Mouse (Mus musculus): ENCODE measurements at regions not wholly inside any gene's neighbourhood (a gene's known extent, or its start where the extent isn't known, plus 50 kb on each side); places are given as distances from the start of the nearest gene placed in this dataset.
A peak's percentile ranks its signal among the peaks of the same experiment; 100 is the strongest.

GRCm38 (mm10) chr14:9089625-9090326 lies 423.7 kb upstream of the 4930452B06Rik start:
- Histone ChIP-seq H3K4me1 (ENCODE audit: control insufficient read depth, insufficient read depth) (no peaks in the 10 kb centered on the region), H3K27ac (ENCODE audit: low read depth) (no peak overlapping the region), H3K4me3 (ENCODE audit: low read depth, low read length) (no peak overlapping the region), H3K36me3 (replicated peaks; ENCODE audit: control insufficient read depth, insufficient read depth, low read length) (no peaks in the 10 kb centered on the region), H3K27me3 (ENCODE audit: control insufficient read depth, insufficient read depth, low read length) (no peaks in the 10 kb centered on the region), H3K9me3 (replicated peaks; ENCODE audit: control insufficient read depth, low read length) (no peaks in the 10 kb centered on the region), H3K4me2 (ENCODE audit: low read depth, low read length) (no peak overlapping the region), H3K9ac (replicated peaks; ENCODE audit: low read depth, low read length) (no peak overlapping the region)
- DNase-seq (ENCODE audit: low spot score) (no peak), ATAC-seq (ENCODE audit: insufficient read depth, low read depth) (no peak)
- TF ChIP-seq CTCF (IDR thresholded peaks at IDR 0.05; ENCODE audit: low read depth) (no peak), EP300 (IDR thresholded peaks at IDR 0.05; ENCODE audit: low read depth) (no peak)
- WGBS, result 69% methylated on average over 5 of the region's 5 CpGs

DNA sequence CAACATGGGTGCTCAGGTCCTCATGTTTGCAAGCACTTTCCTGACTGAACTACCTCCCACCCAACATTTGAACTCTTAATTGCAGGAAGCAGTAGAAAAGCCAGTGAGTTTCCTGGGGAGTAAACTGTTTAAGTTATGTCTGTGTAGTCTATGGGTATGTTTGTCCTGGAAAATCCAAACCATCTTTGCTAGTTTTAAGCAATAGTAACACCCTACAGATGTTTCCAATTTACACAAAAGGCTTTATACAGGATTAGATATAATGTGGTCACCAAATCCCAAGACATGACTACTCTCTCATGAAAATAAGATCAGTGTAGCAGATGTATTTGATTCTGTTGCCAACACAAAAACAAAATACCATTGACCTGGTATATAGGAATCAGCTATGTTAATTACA lies 421.1 kb upstream of the 4930452B06Rik start:
- Histone ChIP-seq H3K4me2 (ENCODE audit: low read depth, low read length) (no peak overlapping the region), H3K36me3 (replicated peaks; ENCODE audit: control insufficient read depth, insufficient read depth, low read length) (no peaks in the 10 kb centered on the region), H3K4me3 (ENCODE audit: low read depth, low read length) (no peak overlapping the region), H3K4me1 (ENCODE audit: control insufficient read depth, insufficient read depth) (no peaks in the 10 kb centered on the region), H3K9ac (replicated peaks; ENCODE audit: low read depth, low read length) (no peak overlapping the region), H3K9me3 (replicated peaks; ENCODE audit: control insufficient read depth, low read length) (no peaks in the 10 kb centered on the region), H3K27ac (ENCODE audit: low read depth) (no peak overlapping the region), H3K27me3 (ENCODE audit: control insufficient read depth, insufficient read depth, low read length) (no peaks in the 10 kb centered on the region)
- DNase-seq (ENCODE audit: low spot score) (no peak), ATAC-seq (ENCODE audit: insufficient read depth, low read depth) (no peak)
- TF ChIP-seq EP300 (IDR thresholded peaks at IDR 0.05; ENCODE audit: low read depth) (no peak), CTCF (IDR thresholded peaks at IDR 0.05; ENCODE audit: low read depth) (no peak)

DNA sequence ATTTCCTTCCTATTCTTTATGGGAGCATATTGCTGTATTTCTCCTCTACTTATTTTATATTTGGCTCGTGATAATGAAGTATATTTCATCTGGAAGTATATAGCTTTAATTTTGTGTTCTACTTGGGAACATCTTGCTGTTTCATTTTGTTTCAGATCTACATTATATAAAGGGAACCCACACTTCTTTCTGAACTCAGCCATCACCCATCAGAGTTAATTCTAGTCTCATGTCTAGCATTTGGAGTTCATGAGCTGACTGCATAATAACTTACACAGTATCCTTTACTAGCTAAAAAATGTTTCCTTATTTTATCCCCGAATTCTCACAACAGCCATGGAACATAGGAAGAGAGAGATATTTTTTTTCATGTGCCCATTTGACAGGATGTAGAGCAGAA lies 413.6 kb upstream of the 4930452B06Rik start:
- TF ChIP-seq CTCF (IDR thresholded peaks at IDR 0.05; ENCODE audit: low read depth), result no peak
- TF ChIP-seq EP300 (IDR thresholded peaks at IDR 0.05; ENCODE audit: low read depth), result no peak
- H3K9ac ChIP-seq (replicated peaks; ENCODE audit: low read depth, low read length), result no peak overlapping the region
- DNase-seq (ENCODE audit: low spot score) (no peak), ATAC-seq (ENCODE audit: insufficient read depth, low read depth) (no peak)
- no peaks in the 10 kb centered on the region for H3K4me1 ChIP-seq (ENCODE audit: control insufficient read depth, insufficient read depth)
- H3K4me2 ChIP-seq (ENCODE audit: low read depth, low read length), result no peak overlapping the region
- H3K36me3 ChIP-seq (replicated peaks; ENCODE audit: control insufficient read depth, insufficient read depth, low read length), result no peaks in the 10 kb centered on the region
- no peak overlapping the region for H3K27ac ChIP-seq (ENCODE audit: low read depth)
- H3K4me3 ChIP-seq (ENCODE audit: low read depth, low read length), result no peak overlapping the region
- H3K27me3 ChIP-seq (ENCODE audit: control insufficient read depth, insufficient read depth, low read length), result no peaks in the 10 kb centered on the region
- no peaks in the 10 kb centered on the region for H3K9me3 ChIP-seq (replicated peaks; ENCODE audit: control insufficient read depth, low read length)
- WGBS, result 59% methylated on average over 2 of the region's 2 CpGs

- WGBS, result 63% methylated on average over 1 of the region's 1 CpGs
- no peak overlapping the region for H3K27ac ChIP-seq (ENCODE audit: low read depth)
- no peaks in the 10 kb centered on the region for H3K9me3 ChIP-seq (replicated peaks; ENCODE audit: control insufficient read depth, low read length)
- H3K9ac ChIP-seq (replicated peaks; ENCODE audit: low read depth, low read length), result no peak overlapping the region
- ATAC-seq (ENCODE audit: insufficient read depth, low read depth) (no peak), DNase-seq (ENCODE audit: low spot score) (no peak)
- no peaks in the 10 kb centered on the region for H3K4me1 ChIP-seq (ENCODE audit: control insufficient read depth, insufficient read depth)
- TF ChIP-seq CTCF (IDR thresholded peaks at IDR 0.05; ENCODE audit: low read depth) (no peak), EP300 (IDR thresholded peaks at IDR 0.05; ENCODE audit: low read depth) (no peak)
- no peak overlapping the region for H3K4me3 ChIP-seq (ENCODE audit: low read depth, low read length)
- no peaks in the 10 kb centered on the region for H3K36me3 ChIP-seq (replicated peaks; ENCODE audit: control insufficient read depth, insufficient read depth, low read length)
- no peaks in the 10 kb centered on the region for H3K27me3 ChIP-seq (ENCODE audit: control insufficient read depth, insufficient read depth, low read length)
- no peak overlapping the region for H3K4me2 ChIP-seq (ENCODE audit: low read depth, low read length)
Observed at GRCm38 (mm10) chr14:9079014-9079413, 413.0 kb upstream of the 4930452B06Rik start.

- no peak for TF ChIP-seq CTCF (IDR thresholded peaks at IDR 0.05; ENCODE audit: low read depth)
- TF ChIP-seq EP300 (IDR thresholded peaks at IDR 0.05; ENCODE audit: low read depth), result no peak
- ATAC-seq (ENCODE audit: insufficient read depth, low read depth) (no peak), DNase-seq (ENCODE audit: low spot score) (no peak)
- H3K27ac ChIP-seq (ENCODE audit: low read depth), result no peak overlapping the region
- H3K4me3 ChIP-seq (ENCODE audit: low read depth, low read length), result no peak overlapping the region
- H3K27me3 ChIP-seq (ENCODE audit: control insufficient read depth, insufficient read depth, low read length), result no peaks in the 10 kb centered on the region
- WGBS, result 59% methylated on average over 3 of the region's 3 CpGs
- H3K9ac ChIP-seq (replicated peaks; ENCODE audit: low read depth, low read length), result no peak overlapping the region
- no peaks in the 10 kb centered on the region for H3K36me3 ChIP-seq (replicated peaks; ENCODE audit: control insufficient read depth, insufficient read depth, low read length)
- H3K4me2 ChIP-seq (ENCODE audit: low read depth, low read length), result no peak overlapping the region
- no peaks in the 10 kb centered on the region for H3K9me3 ChIP-seq (replicated peaks; ENCODE audit: control insufficient read depth, low read length)
- no peaks in the 10 kb centered on the region for H3K4me1 ChIP-seq (ENCODE audit: control insufficient read depth, insufficient read depth)
Observed at GRCm38 (mm10) chr14:9071176-9071575, 405.1 kb upstream of the 4930452B06Rik start.

DNA sequence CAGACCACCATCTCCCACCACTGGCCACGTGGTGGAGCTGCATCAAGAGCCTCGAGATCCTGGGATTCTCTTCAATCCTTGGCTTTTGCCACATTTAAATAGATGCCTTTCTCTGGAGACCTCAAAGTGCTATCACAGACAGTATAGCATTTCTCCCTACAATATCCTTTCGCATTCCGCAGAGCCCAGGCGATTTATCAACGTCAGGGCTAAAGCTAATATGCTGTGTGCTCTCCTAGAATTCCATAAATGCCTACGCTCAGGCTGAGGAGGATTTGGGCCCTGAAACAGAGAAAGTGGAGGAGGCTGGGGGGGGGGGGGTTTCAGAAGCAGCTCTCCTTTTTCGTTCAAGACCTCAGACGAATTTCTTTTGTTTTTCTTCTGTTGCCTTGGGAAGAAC lies 394.0 kb upstream of the 4930452B06Rik start:
- Histone ChIP-seq H3K27ac (ENCODE audit: low read depth) (no peak overlapping the region), H3K36me3 (replicated peaks; ENCODE audit: control insufficient read depth, insufficient read depth, low read length) (no peaks in the 10 kb centered on the region), H3K4me1 (ENCODE audit: control insufficient read depth, insufficient read depth) (no peaks in the 10 kb centered on the region), H3K4me2 (ENCODE audit: low read depth, low read length) (no peak overlapping the region), H3K27me3 (ENCODE audit: control insufficient read depth, insufficient read depth, low read length) (no peaks in the 10 kb centered on the region), H3K9ac (replicated peaks; ENCODE audit: low read depth, low read length) (no peak overlapping the region), H3K9me3 (replicated peaks; ENCODE audit: control insufficient read depth, low read length) (no peaks in the 10 kb centered on the region), H3K4me3 (ENCODE audit: low read depth, low read length) (no peak overlapping the region)
- no peak for DNase-seq (ENCODE audit: low spot score)
- TF ChIP-seq CTCF (IDR thresholded peaks at IDR 0.05; ENCODE audit: low read depth), result peak; percentile 15; the same call in 1 of the 2 replicates
- no peak for TF ChIP-seq EP300 (IDR thresholded peaks at IDR 0.05; ENCODE audit: low read depth)
- ATAC-seq (ENCODE audit: insufficient read depth, low read depth), result no peak
- whole genome bisulfite sequencing, result 47% methylated on average over 9 of the region's 9 CpGs
